Mouse (Mus musculus) kidney, adult 2 months (tissue): ENCODE data around the gene Zfp750.

ENCODE experiments used
- CTCF ChIP-seq: fragments of 200-500 bp; conservative IDR thresholded peaks from 2 replicates; pipeline ENCODE4 v1.5.1; 2011; ENCODE audit warnings: low read depth, mild to moderate bottlenecking, control low read depth, low read length, moderate library complexity, mixed read lengths; ENCODE audit not compliant: insufficient read depth, insufficient read length
- POLR2A ChIP-seq: fragments of 200-500 bp; IDR thresholded peaks from one replicate; pipeline ENCODE4 v1.6.1; 2011; ENCODE audit warnings: low read depth, low read length, control low read depth

GRCm38 (mm10) chr11:121553458-121553857 lies 34.3 kb upstream of the Zfp750 start:
- TF ChIP-seq POLR2A, result no peak
- TF ChIP-seq CTCF, result no peak
